Comparison of ENCODE assay signal across 26 mouse cellular contexts in genomic region chr4:82930079-82930478, GRCm38 (mm10). TPM values are rescaled to one million over a fixed set of nuclear protein-coding genes. Genes with fewer than 3 reads are reported as not detected.
"Had no signal": no experiment of that assay in that cellular context is flagged by ENCODE, and none has a peak within 500 bp of the region (broad histone marks: within the 10 kb centered on the region; RNA-seq: fewer than 3 reads in every experiment).

No protein-coding gene starts in this region.

- H3K9ac ChIP-seq: forebrain, postnatal 0 days; heart, embryonic 13.5 days; heart, embryonic 15.5 days; hindbrain, embryonic 13.5 days; hindbrain, embryonic 15.5 days; kidney, embryonic 15.5 days; limb, embryonic 12.5 days had no signal

- H3K36me3 ChIP-seq: heart, embryonic 13.5 days; heart, embryonic 15.5 days; hindbrain, embryonic 13.5 days; hindbrain, embryonic 15.5 days; limb, embryonic 12.5 days had no signal

- H3K27me3 ChIP-seq: heart, embryonic 13.5 days; heart, embryonic 15.5 days; hindbrain, embryonic 13.5 days; hindbrain, embryonic 15.5 days; kidney, embryonic 15.5 days; limb, embryonic 12.5 days had no signal

- H3K4me3 ChIP-seq: gastrocnemius, adult 2 months; heart, embryonic 13.5 days; heart, embryonic 15.5 days; hindbrain, embryonic 13.5 days; hindbrain, embryonic 15.5 days; kidney, embryonic 15.5 days; layer of hippocampus, adult 2 months; left cerebral cortex, adult 2 months; limb, embryonic 10.5 days; limb, embryonic 12.5 days had no signal

- H3K4me2 ChIP-seq: heart, embryonic 11.5 days; heart, embryonic 13.5 days; heart, embryonic 15.5 days; hindbrain, embryonic 13.5 days; hindbrain, embryonic 15.5 days; kidney, embryonic 15.5 days; limb, embryonic 12.5 days; liver, embryonic 11.5 days had no signal

- H3K4me1 ChIP-seq: kidney, embryonic 15.5 days had no signal

- ATAC-seq: forebrain, postnatal 0 days; hindbrain, postnatal 0 days had no signal

- H3K27ac ChIP-seq: gastrocnemius, adult 2 months; heart, embryonic 15.5 days; hindbrain, embryonic 13.5 days; hindbrain, embryonic 15.5 days; hindbrain, postnatal 0 days; kidney, embryonic 15.5 days; layer of hippocampus, adult 2 months; left cerebral cortex, adult 2 months; limb, embryonic 10.5 days; limb, embryonic 12.5 days had no signal

- H3K9me3 ChIP-seq: heart, embryonic 13.5 days; heart, embryonic 15.5 days; hindbrain, embryonic 13.5 days; hindbrain, embryonic 15.5 days; kidney, embryonic 15.5 days; limb, embryonic 10.5 days; limb, embryonic 12.5 days had no signal

- DNase-seq: forebrain, postnatal 0 days; gastrocnemius, adult 2 months; gastrocnemius, postnatal 10 days; gastrocnemius, postnatal 25 days; heart, adult 18-20 months; heart, postnatal 14 days; heart, postnatal 36 days; kidney, adult 18-20 months; kidney, adult 9 months; kidney, postnatal 10 days; kidney, postnatal 25 days; kidney, postnatal 4 days; liver had no signal

RNA-seq across cellular contexts. Expression of gene Cer1, which starts 45.1 kb away (rescaled TPM):
- polyA plus RNA-seq: forebrain, postnatal 0 days; heart, embryonic 11.5 days; heart, embryonic 15.5 days; heart, postnatal 0 days; hindbrain, embryonic 13.5 days; hindbrain, embryonic 15.5 days; hindbrain, postnatal 0 days; liver, embryonic 11.5 days had no signal
